Mouse (Mus musculus): ENCODE data around the gene Smagp.
"Not testable (repeated sequence)": the region's sequence is repeated elsewhere in the genome, so short reads cannot be mapped to it uniquely, and the experiment has no call there.

The Smagp gene

DNA sequence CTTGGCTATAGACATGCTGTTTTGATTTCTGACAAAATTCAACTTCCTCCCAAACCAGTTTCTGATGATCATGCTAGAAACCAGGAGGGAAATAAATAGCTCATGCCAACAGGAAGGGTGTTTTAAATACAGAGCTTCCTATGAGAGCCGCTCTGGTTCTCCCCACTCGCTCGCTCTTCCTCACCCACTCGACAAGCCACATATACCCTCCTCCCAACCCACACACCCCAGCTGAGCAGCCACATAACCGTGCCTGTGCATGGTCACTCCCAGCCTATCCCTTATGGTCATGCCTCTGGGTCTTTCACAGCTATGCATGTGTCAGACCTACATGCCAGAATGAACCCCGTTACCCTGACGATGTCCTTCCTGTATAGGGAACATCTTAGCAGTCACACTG is 14.6 kb downstream of the Smagp start:
- no peak for DNase-seq

GRCm38 (mm10) chr15:100621671-100622070 is 15.1 kb downstream of the Smagp start:
- not testable (repeated sequence) for DNase-seq

- no peak for DNase-seq
Measured at GRCm38 (mm10) chr15:100619200-100619599, 17.5 kb downstream of the Smagp start.

DNA sequence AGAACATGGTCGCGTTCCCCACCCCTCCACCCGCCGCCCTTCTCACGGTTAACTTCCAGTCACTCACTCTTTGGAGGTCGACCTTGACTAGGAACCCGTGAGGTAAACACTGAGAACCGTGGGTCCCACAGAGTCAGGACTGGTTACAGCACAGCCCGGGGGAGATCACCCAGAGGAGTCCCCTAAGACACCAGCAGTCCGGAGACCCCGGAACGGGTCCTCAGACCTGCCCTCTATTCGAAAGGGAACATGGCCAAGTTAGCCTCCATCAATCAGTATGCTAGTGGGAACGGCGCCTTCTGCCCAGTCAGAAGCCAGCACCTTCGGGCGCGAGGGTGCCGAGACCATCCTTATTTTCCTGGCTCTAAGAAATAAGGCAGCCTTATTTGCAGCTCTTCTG is 20.5 kb downstream of the Smagp start:
- no peak for DNase-seq

DNA sequence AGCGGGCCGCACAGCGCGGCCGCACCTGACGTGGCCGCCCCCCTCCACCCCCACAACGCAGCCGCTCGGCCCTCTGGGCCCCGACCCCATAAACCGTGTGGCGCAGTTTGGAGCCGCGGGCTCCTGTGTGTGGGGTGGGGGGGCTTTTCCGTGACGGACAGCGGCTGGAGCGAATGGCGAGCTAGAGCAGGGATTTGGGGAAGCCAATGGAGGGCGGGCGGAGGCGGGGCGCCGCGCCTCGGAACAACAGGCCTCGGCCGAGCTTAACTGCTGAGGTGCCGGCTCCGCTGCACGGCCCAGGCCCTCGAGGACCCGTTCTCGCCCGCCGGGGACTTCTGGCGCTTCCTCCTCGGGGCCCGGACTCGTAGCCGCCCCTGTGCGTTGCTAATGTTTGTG is 20.9 kb downstream of the Smagp start:
- peak; percentile 91 to 96 for DNase-seq

DNA sequence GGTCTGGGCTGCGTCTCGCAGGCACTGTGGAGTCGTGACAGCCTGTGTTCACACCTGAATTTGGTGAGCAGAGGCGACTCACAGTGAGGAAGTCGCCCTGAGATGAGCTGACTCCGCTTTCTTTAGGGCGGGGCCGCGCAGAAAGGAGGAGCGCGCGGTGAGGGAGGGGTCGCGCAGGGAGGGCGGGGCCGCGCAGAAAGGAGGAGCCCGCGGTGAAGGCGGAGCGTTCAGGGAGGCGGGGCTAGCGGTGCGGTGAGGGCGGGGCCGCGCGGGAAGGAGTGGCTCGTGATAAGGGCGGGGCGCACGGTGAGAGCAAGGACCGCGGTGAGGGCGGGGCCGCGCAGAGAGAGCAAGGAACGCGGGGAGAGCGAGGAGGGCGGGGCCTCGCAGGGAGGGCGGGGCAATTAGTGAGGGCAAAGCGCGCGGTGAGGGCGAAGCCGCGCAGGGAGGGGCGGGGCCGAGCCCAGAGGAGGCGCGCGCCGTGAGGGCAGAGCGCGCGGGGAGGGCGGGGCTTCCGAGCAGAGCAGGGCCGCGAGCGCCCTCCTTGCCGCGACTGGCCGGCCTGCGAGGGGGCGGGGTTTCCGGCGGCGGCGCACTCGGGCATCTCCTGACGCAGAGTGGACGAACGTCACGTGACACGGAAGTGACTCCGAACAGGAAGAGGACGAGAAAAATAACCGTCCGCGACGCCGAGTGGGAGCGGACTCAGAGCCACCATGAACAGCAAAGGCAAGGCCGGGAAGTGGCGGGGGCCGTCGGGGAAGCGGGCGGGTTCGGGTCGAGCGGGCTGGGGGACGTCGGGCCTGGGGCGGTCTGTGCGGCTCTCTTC is 21.5 kb downstream of the Smagp start, which contains the start of gene Dazap2:
Gene Dazap2 (plus strand): TSS at position 354 of the 829 bp plus-strand sequence.
- peak; percentile 97 to 99 for DNase-seq

DNA sequence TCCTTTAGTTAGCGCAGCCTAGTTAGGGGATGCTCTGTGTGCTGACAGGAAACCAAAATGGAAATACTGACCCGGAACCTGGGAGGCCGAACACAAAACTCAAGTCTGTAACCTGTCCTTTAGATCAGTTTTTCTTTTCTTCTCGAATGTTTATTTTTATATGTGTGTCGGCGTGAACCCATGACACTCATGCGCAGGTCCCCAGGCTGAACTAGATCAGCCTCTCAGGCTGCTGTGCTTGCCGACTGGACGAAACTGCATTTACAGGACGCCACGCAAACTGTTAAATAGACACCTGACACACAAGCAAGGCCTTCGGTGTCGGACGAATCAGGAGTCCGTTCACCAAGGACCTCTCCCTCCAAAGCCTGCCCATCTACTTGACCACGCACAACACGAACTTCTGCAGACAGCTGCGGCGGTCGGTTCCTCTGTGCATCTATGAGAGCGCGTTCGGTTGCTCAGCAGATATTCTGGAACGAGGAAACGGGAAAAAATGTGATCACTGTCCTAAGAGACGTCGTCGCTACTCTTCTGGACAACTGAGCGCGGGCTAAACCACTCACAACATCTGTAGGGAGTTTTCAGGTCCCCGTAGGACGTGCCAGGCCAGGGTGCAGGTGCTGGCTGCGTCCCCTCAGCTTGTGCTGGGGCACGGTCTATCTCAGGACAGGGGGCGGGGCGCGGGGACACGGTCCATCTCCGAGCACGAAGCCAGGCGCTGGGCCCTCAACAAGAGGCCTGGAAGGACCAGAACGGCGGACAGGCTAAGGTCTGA is 22.3 kb downstream of the Smagp start:
- DNase-seq, result no peak

DNA sequence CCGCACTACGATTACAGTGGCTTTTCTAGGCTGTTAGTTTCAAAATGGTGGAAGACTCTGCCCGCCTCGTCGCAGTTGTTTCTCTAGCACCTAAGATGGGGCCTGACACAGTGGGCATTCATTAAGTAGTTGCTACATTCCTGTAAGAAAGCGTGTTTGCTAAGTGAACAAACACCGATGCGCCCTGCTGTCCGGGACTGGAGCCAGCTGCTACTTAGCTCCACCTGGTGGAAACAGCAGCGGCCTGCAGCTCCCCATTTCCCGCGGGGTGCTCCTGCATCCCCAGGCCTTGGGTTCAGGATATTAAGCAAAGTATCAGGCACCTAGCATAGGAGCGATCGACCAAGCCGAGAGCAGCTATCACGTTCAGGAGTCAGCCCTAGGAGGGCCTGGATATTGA is 23.2 kb downstream of the Smagp start:
- peak; percentile 90 for DNase-seq

- peak in 1 of 2 experiments; percentile 52 for DNase-seq
Measured at GRCm38 (mm10) chr15:100612432-100612831, 24.3 kb downstream of the Smagp start.

- no peak for DNase-seq
Measured at GRCm38 (mm10) chr15:100611951-100612350, 24.8 kb downstream of the Smagp start.

- not testable (repeated sequence) for DNase-seq
Measured at GRCm38 (mm10) chr15:100606677-100607076, 30.1 kb downstream of the Smagp start.

DNA sequence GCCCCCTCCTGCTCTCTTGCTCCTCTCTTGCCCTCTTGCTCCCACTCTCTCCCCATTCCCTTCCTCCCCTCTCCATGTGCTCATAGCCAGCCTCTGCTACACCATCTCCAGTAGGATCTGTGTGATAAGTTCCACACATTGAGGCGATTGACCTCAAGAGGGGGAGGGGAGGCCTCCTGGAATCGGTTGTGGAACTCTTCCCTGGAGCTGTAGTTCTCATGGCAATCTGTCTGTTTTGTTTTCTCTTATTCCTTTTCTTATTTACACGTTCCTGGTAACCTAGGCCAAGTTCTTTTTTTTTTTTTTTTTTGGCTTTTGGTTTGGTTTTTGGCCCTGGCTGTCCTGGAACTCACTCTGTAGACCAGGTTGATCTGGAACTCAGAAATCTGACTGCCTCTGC is 35.1 kb downstream of the Smagp start:
- DNase-seq, result no peak

- DNase-seq, result peak in 1 of 2 experiments; percentile 26
Measured at GRCm38 (mm10) chr15:100600696-100601272, 36.0 kb downstream of the Smagp start.

DNA sequence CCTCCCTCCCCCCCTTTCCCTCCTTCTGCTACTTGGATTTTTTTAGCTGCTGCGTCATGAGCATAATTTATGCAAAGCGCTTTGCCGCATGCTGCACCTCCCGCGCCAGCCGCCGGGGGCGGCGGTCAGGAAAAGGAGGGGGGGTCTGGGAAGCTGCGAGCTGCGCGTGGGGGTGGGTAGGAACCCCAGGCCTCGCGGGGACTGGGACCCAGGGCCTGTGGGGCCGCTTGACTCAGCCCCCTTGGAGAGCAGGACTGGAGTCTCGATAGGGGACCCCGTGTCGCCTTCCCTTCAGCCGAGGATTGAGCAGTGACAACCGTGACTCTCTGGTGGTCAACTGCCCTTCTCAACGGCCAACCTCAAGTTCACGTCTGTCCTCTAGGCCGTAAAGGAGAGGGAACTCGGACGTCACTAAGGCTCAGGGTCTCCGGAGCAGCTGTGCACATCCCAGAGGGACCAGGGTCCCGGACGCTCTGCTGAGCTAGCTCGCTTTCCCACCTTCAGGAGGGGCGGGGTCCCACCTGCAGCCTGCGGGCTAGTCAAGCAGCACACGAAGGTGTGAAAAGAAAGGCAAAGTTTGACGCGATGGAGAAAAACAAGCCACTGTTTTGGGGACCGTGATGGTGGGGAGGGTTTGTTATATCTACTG is 36.6 kb downstream of the Smagp start:
- DNase-seq, result peak; percentile 70 to 80

DNA sequence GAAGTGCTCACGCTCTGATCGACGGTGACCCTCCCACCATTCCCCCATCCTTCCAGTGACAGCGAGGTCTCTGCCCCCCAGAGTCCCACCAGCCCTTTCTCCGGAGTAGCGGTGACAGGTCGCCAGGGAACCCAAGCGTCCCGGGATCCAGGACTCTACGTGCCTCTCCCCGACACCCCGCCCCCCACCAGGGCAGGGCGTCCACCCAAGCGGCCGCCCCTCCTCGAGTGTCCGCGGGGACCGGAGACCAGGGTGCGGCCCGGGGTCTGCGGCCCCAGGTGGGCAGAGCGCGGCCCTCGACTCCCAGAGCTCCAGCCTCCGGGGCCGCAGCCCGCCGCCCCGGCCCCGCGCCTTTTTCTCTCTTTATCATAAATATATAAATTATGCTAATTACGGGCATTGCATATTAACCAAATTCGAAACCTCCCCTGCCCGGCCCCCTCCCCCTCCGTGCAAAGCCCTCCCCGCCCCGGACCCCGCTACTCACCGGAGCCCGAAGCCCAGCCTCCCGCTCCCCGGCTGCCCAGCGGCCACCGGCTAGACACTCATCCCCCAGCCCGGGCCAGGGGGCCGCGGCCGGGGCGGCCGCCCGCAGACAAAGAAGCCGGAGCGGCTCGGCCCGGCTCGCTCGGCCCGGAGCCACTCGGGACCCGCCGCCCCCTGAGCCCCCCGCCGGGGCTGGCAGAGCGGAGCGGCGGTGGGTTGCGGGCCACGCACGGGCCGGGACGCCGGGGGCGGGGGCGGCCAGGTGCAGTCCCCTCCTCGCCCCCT is 37.3 kb downstream of the Smagp start, which contains the start of gene Pou6f1:
Gene Pou6f1 (minus strand): TSS at position 709 of the 771 bp plus-strand sequence.
- peak; percentile 62 to 74 for DNase-seq

DNA sequence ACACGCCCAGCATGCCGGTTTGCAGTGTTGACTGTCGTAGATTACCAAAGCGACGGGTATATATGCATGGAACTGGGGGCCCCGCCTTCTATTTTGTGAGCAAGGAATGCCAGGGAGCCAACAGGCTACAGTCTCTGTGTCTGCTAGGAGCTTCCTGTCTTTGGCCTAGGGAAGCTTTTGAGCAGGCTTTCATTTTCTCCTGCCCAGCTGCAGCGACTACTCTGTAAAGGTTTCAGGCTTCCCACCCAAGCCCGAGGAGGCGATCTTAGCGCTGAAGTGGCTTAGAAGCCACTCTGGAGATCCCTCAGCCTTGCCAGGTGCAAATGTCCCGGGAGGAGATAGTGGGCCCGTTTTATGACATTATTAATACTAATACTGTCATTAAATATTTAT is 37.9 kb downstream of the Smagp start:
- DNase-seq, result peak; percentile 56 to 60

DNA sequence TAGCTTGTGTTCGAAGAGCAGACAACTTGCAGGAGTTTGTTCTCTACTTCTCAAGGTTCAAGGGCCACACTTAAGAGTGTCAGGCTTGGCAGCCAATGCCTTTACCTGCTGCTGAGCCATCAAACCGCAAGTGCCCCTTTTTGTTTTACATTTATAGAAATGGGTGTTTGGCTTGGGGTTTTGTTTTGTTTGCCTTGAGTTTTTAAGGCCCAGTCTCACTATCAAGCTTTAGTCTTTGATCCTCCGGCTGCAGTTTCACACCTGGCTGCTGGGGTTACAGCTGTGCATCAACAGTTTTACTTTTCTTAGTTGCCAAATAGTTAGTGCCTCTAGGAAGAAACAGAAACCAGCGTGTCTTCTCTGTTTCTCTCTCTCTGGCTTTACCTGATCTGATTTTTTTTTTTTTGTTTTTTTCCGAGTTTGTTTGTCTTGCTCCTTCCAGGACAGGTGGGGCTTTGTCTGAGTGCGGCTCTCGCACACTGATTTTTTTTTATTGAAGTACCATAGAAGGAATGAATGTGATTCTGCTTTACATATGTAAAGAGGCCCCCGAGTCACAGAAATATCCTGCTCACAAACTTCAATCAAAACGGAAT is 38.4 kb downstream of the Smagp start:
- DNase-seq, result no peak

- DNase-seq, result no peak
Measured at GRCm38 (mm10) chr15:100592817-100593216, 43.9 kb downstream of the Smagp start.

GRCm38 (mm10) chr15:100590436-100590835 is 46.3 kb downstream of the Smagp start:
- DNase-seq, result no peak

DNA sequence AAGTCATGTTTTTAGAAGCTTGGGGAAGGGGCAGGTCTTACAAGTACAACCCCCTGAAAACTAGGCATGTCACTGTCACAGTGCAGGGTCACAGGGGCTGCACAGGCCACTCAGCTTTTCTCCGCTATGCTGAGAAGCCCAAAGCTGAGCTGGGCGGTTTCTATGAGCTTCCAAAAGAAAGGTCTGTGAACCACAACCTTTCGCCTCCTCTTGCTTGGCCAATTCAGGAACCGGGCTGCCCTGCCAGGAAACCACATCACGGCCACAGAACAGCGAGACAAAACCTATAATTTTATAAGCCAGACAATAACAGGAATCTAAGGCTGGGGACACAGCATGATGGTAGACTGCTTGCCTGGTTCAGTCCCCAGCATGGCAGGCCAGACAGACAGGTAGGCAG is 48.4 kb downstream of the Smagp start:
- no peak for DNase-seq

- no peak for DNase-seq
Measured at GRCm38 (mm10) chr15:100587166-100587565, 49.6 kb downstream of the Smagp start.

DNA sequence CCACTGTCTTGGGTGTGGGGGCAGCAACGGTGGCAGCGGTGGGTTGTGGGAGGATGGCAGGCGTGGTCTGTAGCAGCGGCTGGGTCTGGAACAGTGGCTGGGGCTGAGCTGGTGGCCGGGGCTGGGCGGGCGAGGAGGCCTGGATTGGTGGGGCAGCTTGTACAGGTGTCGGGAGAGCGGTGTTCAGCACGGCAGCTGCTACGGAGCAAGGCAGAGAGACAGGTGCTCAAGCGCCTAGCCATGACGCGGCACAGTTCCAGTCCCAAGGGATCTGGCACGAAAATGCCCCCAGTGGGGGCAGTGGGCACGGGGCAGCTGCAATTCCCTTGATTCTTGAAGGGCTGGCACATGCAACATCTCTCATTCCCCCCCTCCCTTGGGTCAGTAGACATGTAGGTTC is 50.8 kb downstream of the Smagp start:
- no peak for DNase-seq
